Mouse (Mus musculus) frontal cortex, postnatal 10 days (tissue): ENCODE results near the gene Ninj2.
"Not testable (repeated sequence)": the region's sequence is repeated elsewhere in the genome, so short reads cannot be mapped to it uniquely, and the experiment has no call there.

Source experiments
- DNase-seq, 2 experiments: peaks; one replicate each; pipeline ENCODE4 v3.0.0; 2022; ENCODE audit warnings: low spot score in 2 of 2, mixed read lengths in 1 of 2

The Ninj2 gene

DNA sequence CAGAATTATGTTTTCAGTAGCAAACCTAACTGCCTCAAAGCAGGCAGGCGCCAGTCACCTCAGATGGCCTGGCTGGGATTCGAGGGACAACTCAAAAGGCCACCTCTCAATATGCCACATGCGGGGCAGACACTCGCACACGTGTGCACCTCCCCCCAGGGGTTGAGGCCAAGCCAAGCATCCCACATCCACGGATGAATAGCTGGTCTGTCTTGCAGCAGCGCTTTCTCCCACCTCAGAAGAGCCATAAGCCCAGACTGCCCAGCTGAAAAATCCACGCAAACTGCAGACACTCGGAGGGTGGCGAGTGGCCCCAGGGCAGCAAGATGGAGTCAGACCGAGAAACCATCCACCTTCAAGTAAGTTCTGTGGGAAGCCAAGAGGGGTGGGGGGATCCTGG lies at the start of gene Ninj2:
Gene Ninj2, plus strand, starts transcription at position 251 of the 400 bp plus-strand sequence.
- DNase-seq = no peak

DNA sequence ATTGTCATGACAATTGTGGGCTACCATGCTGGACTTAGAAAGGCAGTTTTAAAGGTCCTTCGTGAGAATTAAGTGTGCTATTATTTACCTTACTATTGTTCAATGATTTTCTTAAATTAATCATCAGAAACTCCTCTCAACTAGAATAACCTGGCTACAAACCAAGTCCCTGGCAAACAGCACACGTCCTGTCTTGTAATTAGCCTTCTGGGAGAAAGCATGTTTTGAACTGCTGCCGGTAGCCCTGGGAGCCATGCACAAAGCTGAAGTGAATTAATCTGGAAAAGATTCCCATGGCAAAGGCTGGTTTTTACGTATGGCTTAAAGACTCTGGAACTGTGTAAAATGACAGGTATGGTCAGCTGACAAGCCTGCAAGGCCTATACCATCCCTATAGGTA lies 47.7 kb upstream of the Ninj2 start:
- DNase-seq = no peak

DNA sequence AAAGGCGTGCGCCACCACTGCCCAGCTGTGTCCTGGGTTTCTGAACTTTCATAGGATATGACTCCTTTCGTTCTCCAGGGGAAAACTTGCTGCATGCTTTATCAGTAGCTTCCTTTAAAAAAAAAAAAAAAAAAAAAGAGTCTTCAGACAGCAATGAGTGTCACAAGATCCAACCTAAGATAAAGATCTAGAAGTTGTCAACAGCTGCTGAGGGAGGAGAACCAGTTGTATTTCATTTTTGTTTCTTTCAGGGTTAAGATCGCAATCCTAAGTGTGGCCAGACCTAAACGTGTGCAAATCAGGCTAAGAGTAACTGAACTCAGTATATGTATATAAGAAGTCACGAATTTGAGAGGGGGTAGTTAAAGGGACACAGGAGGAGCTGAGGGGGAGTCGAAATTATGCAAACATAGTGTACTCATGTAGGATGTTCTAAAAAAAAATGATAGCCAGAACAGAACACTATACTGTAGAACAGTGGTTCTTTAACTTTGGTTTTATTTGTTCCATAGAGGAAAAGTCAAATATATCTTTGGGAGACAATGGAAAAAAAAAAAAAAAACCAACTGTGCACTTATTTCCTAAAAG lies 45.4 kb upstream of the Ninj2 start:
- DNase-seq = no peak

DNA sequence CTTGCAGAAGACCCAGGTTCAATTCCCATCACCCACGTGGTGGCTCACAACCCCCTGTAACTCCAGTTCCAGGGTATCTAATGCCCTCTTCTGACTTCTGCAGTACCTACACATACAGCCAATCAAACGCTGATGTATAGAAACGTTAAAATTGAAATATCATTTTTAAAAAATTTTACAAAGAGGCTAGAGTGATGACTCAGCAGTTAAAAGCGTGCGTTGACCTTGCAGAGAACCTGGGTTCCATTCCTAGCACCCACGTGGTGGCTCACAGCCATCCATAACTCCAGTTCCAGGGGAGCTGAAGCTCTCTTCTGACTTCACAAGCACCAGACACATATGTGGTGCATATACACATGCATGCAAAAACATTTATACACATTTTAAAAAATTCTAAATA lies 38.7 kb upstream of the Ninj2 start:
- DNase-seq = no peak

DNA sequence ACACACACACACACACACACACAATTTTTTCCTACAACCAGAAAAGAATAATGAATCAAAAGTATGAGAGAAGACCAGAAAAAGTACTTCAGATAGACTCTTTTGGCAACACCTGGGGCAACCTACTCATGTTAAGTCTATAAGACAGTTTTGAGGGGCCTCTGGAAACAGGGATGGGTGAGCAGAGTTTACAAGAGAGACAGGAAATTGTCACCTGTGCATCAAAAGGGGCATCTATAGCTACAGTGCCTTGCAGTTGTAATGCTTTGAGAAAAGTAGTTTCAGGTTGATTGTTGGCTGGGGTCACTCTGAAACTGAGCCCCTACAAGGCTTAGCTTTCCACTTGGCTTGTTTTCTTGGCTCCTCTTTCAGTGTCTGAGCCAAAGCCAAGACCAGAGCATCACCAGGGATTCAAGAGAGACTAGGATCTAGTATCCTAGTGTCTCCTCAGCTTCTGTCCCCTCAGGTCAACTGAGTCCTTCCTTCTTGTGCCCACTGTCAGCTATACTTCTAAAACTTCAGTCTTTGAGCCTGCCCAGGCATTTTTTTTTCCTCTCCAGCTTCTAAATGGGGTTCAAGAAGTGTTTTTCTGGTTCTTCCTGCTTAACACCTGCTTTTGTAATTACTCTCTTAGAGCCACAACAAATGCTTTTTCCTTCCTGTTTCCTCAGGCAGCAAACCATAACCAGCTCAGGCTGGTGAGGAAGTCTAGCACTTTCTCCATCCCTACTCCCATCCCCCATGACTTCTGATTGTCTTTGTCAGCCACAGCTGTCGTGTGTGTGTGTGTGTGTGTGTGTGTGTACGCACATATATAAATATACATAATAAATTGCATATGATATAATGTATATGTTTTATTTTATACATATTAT lies 37.2 kb upstream of the Ninj2 start:
- DNase-seq = no peak

DNA sequence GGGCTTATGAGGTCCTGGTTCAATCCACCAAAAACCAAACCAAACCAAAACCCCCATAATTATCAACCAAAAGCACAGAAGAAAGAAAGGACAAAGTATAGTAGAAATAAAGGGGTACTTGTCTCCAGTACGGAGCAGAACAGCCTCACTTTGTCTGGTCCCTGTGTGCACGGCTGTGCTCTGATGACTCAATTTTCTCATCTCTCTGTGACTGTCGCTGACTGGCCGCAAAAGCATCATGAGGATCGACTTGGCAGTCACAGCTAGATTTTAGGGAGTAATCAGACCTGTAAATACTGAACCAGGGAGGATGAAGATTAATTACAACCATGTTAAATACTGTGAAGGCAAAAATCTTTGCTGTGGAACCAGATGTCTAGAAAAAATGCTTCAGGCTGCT lies 30.2 kb upstream of the Ninj2 start:
- no peak for DNase-seq

DNA sequence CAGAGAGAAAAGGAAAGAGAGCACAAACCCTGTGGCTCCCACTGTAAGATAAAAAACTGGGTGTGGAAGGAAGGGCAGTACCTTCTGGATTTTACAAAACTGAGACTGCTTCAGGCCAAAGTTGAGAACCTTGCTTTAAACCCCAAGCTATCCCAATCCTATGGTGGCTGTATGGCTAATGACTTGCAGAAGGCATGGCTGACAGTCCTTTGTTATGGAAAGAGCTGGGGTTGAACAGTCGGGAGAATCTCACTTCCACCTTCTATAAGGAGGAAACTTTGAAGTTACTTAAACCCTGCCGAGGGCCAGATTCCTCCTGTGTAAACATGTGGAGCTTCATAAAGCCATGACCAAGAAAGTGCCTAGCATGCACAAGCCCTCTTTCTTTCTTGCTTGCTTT lies 28.5 kb upstream of the Ninj2 start:
- DNase-seq = no peak

DNA sequence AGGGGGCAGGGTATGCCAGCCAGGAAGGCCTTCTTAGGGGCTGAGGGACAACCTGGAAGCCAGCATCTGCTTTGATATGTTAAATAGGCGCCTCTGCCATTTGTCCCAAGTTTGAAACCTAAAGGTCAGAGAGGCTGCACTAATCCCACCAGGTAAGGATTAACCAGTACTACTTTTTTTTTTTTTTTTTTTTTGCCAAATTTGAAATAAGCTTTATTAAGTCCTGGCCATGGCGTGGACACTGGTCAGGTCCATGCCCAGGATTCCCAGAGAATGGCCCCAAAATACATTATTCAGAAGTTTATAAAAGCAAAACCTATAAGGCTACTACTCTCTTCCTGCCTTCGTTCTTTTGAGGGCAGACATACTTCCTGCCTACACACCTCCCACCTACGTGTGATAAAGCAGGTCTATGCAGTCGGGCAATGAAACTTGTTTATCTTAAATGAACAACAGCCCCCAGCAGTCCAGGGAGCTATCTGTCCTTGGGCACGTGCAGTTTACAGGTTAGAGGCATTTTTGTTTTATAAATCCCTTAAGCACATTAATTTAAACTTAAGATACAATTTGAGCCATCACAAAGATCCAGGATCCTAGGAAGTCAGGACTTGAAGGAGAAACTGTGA lies 27.5 kb upstream of the Ninj2 start:
- DNase-seq = no peak

DNA sequence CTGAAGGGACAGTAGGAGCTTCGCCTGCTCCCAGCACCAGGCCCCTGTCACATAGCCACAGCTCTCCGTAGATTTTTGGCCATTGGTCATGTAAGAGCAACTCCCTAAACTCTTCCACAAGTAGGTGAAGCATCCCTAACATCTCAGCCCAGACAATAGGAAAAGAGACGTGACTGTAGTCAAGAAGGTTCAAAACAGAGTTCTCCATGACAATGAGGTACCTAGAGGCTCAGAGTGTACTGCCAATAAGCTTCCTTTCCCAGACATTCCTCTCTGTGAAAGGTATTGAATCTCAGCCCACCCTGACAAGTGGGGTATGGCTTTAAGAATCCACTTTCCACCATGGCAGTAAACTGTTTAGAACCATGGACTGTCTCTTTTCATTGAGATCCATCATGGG lies 23.6 kb upstream of the Ninj2 start:
- no peak for DNase-seq

DNA sequence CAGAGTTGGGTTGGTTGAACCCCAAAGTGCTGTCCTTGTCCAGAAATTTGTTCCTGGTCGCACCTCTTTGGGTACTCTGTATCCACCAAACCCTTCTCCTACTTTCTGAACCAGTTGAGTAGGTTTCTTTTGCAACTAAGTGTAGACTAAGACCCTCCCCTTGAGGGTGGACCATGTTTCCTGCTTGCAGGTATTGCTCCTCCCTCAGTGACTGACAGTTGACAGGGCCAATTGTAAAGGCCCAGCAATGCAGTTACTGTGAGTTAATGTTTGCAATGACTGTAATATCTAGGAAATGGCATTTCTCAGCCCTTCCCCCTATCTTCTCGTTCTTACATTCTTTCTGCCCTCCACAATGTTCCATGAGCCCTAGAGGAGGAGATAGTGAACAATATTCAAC lies 20.5 kb upstream of the Ninj2 start:
- DNase-seq = no peak

DNA sequence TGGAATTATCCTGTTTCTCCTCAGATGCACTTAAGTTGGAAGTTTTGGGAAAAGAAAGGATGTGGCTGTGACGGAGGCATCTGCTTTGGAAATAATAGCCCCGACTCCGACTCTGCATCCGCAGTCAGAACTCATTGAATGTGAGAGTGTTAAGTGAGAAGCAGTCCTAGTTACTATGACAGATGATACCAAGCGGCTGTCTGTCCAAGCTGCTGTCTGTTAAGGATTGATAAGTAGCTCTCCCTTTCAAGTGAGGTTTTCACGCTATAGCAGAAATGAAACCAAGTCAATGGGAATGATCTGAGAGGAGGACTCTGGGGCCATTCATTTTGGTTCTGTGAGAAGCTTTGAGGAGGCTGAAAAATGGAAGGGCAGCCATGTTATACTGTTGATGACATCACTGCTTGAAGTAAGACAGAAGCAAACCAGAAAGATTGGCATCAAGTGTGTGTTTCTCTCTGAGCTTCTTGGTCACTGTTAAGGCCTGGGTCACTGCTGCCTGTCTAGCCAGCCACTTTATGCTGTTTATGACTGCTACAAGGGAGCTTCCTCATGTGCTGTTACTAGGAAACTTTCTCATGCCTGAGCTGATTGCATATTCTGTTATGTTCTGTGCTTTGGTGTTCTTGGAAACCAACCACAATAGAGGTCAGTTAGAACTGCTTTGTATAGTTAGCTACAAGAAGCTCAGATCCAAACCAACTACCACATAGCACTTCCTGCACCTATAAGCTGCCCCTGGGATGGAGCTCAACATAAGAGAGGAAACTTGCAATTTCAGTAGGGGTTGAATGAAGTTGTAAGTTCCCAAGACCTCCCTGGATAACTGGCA lies 16.3 kb upstream of the Ninj2 start:
- no peak for DNase-seq

DNA sequence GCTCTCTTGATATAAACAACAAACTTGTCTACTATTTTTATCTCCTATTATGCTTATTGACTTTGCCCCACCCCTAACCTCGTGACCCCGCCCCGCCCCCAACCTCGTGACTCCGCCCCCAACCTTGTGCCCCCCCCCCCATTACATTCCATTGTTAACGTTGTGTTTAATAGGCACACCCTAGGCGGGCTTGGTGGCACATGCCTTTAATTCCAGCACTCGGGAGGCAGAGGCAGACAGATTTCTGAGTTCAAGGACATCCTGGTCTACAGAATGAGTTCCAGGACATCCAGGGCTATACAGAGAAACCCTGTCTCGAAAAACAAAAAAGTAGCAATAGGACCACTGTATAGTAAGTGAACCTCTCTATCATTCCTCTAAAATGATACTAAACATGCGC lies 13.6 kb upstream of the Ninj2 start:
- DNase-seq = no peak

DNA sequence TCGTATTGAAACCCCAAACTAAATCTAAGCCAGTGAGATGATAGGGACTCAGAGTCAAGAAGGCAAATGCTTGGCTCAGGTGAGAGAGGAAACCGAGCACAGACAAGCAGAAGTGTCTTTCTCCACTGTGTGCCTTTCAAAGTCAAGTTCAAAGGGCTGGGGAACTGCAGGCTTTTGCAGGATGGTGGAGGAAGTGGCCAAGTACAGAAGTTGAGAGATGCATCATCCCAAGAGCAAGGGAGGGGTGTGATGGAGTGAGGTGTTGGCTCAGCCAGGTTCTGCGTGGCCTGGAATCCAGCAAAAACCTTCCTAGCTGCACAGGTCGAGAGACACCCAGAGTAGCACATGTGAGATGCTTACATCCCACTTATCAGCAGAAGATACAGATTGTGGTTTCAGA lies 11.6 kb upstream of the Ninj2 start:
- DNase-seq = no peak

DNA sequence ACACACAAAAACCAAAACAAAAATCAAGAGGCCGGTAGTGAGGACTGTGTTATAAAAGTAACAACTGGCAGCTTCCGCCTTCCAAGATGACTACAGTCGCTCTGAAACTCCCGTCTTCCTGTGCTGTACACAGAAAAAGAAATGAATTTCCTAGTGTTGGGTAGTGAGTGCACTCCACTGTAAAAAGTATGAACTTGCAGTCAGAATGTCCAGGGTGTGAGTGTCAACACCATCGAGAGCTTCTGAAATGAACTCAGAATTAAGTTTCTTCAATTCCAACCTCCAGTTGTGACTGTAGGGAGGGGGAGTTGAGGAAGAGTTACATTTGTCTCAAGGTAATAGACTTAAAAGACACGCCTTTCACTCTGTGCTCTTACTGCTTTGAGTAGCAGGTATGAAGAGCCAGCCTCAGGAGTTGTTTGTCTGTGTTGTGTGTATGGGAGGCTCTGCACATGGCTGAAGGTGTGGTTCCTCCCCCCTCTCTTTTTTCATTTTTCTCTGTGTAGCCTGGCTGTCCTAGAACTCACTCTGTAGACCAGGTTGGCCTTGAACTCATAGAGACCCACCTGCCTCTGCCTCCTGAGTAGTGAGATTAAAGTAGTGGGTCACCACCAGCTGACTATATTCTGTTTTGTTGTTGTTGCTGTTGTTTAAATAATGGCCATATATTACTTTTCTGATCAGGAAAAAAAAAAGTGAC lies 10.7 kb upstream of the Ninj2 start:
- DNase-seq = no peak

DNA sequence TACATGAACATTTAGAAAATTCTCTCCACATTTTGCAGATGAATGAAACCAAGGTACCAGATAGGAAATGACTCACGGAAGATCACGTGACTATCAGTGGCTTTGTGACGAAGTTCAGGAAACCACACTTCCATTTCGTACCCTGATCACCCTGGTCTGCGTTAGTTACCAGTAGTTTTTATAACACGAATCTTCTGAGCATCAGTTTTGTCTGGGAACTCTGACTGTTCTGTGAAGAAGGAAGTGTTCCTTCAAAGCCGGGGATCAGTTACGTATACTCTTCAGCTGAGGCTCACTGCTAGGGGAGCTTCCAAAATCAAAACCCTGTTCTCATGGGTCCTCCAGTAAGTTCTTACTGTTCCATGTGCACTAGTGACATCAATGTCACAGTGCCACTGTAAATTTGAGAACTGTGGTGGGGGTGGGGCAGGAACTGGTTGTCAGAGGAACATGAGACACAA lies 10.2 kb upstream of the Ninj2 start:
- no peak for DNase-seq

DNA sequence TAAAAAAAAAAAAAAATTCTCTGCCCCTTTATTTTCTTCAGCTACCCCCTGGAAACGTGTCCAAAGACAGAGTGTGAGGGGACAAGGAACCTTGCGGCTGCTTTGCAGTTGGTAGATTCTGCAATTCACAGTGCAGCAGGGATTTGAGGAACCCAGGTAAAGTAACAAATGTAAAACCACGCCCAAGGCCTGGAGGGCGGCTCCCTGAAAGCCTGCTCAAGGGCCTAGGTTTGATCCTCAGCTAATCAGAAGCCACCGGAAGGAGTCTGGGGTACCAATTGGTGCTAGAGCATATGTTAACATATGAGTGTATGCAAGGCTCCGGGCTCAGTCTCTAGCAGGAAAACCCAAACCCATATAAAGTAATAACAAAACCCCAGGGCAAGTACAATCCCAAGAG lies 9.7 kb upstream of the Ninj2 start:
- DNase-seq = no peak

DNA sequence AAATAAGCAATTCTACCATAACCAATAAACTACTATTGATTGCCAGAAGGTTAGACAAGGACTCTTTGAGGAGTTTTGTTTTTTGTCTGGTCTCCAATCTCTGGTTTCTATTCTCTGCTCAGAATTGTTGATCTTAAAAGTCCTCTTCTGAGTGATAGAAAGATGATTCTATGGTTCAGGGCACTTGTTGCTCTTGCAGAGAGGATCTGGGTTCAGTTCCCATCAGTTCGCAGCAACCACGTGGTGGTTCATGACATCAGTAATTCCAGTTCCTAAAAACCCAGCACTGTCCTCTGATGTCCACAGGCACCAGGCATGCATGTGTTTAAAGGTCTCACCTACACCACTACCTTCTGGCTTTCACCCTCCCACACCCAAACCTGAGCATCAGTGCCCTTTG lies 8.2 kb upstream of the Ninj2 start:
- no peak for DNase-seq

DNA sequence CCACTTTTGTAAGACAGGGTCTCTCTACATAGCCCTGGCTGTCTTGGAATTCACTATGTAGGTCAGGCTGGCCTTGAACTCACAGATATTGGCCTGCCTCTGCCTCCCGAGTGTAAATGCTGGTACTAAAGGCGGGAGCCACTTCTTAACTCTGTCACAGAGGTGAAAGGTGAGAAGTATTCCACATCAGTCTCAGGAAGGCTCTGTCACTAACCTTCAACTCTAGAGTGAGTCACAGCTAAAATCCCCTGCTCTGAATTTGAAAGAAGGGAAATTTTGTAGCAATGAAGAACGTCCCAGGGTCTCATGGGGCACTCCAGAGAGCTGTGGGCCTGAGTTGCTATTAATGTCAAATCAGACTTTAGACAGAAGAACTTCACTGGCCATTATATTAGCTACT lies 7.3 kb upstream of the Ninj2 start:
- DNase-seq = no peak

DNA sequence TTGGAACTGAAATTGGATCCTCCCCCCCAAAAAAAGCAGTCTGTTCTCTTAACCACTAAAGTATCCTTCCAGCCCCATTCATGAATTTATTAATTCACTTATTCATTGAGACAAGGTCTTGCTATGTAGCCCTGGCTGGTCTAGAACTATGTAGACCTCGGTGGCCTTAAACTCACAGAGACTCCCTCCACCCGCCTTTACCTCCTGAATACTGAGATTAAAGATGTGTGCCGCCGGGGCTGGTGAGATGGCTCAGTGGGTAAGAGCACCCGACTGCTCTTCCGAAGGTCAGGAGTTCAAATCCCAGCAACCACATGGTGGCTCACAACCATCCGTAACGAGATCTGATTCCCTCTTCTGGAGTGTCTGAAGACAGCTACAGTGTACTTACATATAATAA lies 6.1 kb upstream of the Ninj2 start:
- not testable (repeated sequence) for DNase-seq

DNA sequence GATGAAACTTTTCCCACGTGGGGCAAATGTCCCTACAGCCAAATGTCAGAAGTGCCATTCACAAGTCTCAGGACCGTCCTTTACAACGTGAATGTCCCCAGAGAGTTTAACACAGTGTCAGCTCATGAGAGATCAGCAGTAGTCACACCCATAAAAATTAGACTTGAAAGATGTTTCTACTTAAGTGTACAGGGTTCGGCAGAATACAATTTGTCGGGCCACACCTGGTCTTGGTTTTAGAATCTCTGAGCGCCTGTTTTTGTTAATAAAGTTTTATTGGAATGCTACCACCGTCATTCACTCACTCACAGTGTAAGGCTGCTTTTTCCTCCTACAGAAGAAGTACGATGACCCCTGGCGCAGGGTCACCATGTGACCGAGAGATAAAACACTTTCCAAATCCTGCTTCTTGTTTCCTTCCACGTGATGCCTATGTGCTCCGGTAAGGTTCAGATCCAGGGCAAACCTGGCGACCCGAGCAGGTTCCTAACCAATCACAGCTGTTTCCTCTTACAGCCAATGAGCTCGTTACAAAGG lies 2.4 kb upstream of the Ninj2 start:
- DNase-seq = no peak

DNA sequence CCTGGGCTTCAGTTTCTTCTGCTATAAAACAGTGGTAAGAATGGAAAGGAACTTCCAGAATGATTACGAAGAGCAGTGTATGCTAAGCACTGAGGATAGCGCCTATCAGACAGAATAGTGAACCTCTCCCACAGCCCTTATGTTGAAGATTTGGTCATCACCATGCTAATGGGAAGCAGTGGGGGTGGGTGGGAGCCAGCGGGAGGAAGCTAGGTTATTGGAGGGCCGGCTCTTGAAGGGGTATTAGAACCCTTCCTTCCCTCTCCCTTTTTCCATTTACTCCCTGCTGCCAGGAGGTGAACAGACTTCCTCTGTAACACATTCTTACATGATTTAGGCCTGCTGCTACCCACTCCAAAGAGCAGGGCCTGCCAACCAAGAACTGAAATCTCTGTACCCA lies 1.2 kb upstream of the Ninj2 start:
- DNase-seq = no peak
